Mouse (Mus musculus): ENCODE results near the gene Ceacam19. TPM values are rescaled to one million over a fixed set of nuclear protein-coding genes. Genes with fewer than 3 reads are reported as not detected.

The Ceacam19 gene
- polyA plus RNA-seq, 1 experiment = not detected

- Histone ChIP-seq H3K4me3 (ENCODE audit: insufficient read depth, poor library complexity, severe bottlenecking) (no peak overlapping the region), H3K79me2 (ENCODE audit: control insufficient read depth, insufficient read depth) (no peaks in the 10 kb centered on the region), H3ac (ENCODE audit: control insufficient read depth, insufficient read length, low read depth) (no peak overlapping the region), H3K36me3 (ENCODE audit: control insufficient read depth, insufficient read depth) (no peaks in the 10 kb centered on the region), H3K27me3 (ENCODE audit: control insufficient read depth, insufficient read depth, insufficient read length) (peaks cover 8% of the 10 kb centered on the region), H3K79me3 (ENCODE audit: low read depth) (no peaks in the 10 kb centered on the region)
- TF ChIP-seq MYOG (IDR thresholded peaks at IDR 0.05; ENCODE audit: control insufficient read depth, extremely low read depth, insufficient read length) = no peak
- no peak for TF ChIP-seq CEBPB (IDR thresholded peaks at IDR 0.05; ENCODE audit: low read depth)
- no peak for TF ChIP-seq MYOD1 (IDR thresholded peaks at IDR 0.05; ENCODE audit: control insufficient read depth, insufficient read length, low read depth)
- no peak for TF ChIP-seq FOSL1 (IDR thresholded peaks at IDR 0.05; ENCODE audit: insufficient read depth, low read length, poor library complexity, severe bottlenecking)
- TF ChIP-seq MAX (IDR thresholded peaks at IDR 0.05) = no peak
- TF ChIP-seq CTCF (IDR thresholded peaks at IDR 0.05; ENCODE audit: control insufficient read depth, insufficient read depth, insufficient read length) = no peak
- TF ChIP-seq USF1 (IDR thresholded peaks at IDR 0.05; ENCODE audit: low read depth) = no peak
These were observed 31.5 kb downstream of the Ceacam19 start for GRCm38 (mm10) chr7:19856283-19856682.

DNA sequence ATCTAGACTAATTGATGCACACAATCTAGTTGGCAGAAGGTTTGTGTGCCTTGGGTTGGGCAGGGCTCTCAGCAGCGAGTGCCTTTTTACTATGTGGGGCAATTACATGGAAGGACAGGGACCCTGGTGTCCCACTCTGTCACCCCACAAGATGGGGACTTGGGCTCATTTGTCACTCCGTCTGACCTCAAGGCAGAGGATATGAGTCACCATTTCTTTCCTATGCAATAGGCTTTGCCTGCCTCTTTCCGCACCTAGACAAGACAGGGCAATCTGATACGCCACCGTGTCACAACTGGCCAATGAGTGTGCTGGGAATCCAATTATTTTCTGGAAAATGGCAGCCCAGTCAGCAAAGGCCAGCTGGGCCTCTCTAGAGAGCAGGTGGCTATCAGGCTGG is 32.1 kb downstream of the Ceacam19 start:
- peaks cover 8% of the 10 kb centered on the region for H3K27me3 ChIP-seq (ENCODE audit: control insufficient read depth, insufficient read depth, insufficient read length)
- no peak overlapping the region for H3ac ChIP-seq (ENCODE audit: control insufficient read depth, insufficient read length, low read depth)
- no peaks in the 10 kb centered on the region for H3K79me3 ChIP-seq (ENCODE audit: low read depth)
- H3K4me3 ChIP-seq (ENCODE audit: insufficient read depth, poor library complexity, severe bottlenecking) = no peak overlapping the region
- H3K79me2 ChIP-seq (ENCODE audit: control insufficient read depth, insufficient read depth) = no peaks in the 10 kb centered on the region
- TF ChIP-seq MAX (IDR thresholded peaks at IDR 0.05) (no peak), FOSL1 (IDR thresholded peaks at IDR 0.05; ENCODE audit: insufficient read depth, low read length, poor library complexity, severe bottlenecking) (no peak), MYOG (IDR thresholded peaks at IDR 0.05; ENCODE audit: control insufficient read depth, extremely low read depth, insufficient read length) (no peak), MYOD1 (IDR thresholded peaks at IDR 0.05; ENCODE audit: control insufficient read depth, insufficient read length, low read depth) (no peak), CEBPB (IDR thresholded peaks at IDR 0.05; ENCODE audit: low read depth) (no peak), CTCF (IDR thresholded peaks at IDR 0.05; ENCODE audit: control insufficient read depth, insufficient read depth, insufficient read length) (no peak), USF1 (IDR thresholded peaks at IDR 0.05; ENCODE audit: low read depth) (no peak)
- no peaks in the 10 kb centered on the region for H3K36me3 ChIP-seq (ENCODE audit: control insufficient read depth, insufficient read depth)

- Histone ChIP-seq H3K27me3 (ENCODE audit: control insufficient read depth, insufficient read depth, insufficient read length) (peaks cover 8% of the 10 kb centered on the region), H3ac (ENCODE audit: control insufficient read depth, insufficient read length, low read depth) (no peak overlapping the region), H3K4me3 (ENCODE audit: insufficient read depth, poor library complexity, severe bottlenecking) (no peak overlapping the region), H3K79me2 (ENCODE audit: control insufficient read depth, insufficient read depth) (no peaks in the 10 kb centered on the region), H3K79me3 (ENCODE audit: low read depth) (no peaks in the 10 kb centered on the region), H3K36me3 (ENCODE audit: control insufficient read depth, insufficient read depth) (no peaks in the 10 kb centered on the region)
- TF ChIP-seq MAX (IDR thresholded peaks at IDR 0.05) = no peak
- TF ChIP-seq FOSL1 (IDR thresholded peaks at IDR 0.05; ENCODE audit: insufficient read depth, low read length, poor library complexity, severe bottlenecking) = no peak
- no peak for TF ChIP-seq MYOD1 (IDR thresholded peaks at IDR 0.05; ENCODE audit: control insufficient read depth, insufficient read length, low read depth)
- no peak for TF ChIP-seq CEBPB (IDR thresholded peaks at IDR 0.05; ENCODE audit: low read depth)
- no peak for TF ChIP-seq CTCF (IDR thresholded peaks at IDR 0.05; ENCODE audit: control insufficient read depth, insufficient read depth, insufficient read length)
- no peak for TF ChIP-seq USF1 (IDR thresholded peaks at IDR 0.05; ENCODE audit: low read depth)
- TF ChIP-seq MYOG (IDR thresholded peaks at IDR 0.05; ENCODE audit: control insufficient read depth, extremely low read depth, insufficient read length) = no peak
These were observed 34.2 kb downstream of the Ceacam19 start for GRCm38 (mm10) chr7:19853526-19853925.

DNA sequence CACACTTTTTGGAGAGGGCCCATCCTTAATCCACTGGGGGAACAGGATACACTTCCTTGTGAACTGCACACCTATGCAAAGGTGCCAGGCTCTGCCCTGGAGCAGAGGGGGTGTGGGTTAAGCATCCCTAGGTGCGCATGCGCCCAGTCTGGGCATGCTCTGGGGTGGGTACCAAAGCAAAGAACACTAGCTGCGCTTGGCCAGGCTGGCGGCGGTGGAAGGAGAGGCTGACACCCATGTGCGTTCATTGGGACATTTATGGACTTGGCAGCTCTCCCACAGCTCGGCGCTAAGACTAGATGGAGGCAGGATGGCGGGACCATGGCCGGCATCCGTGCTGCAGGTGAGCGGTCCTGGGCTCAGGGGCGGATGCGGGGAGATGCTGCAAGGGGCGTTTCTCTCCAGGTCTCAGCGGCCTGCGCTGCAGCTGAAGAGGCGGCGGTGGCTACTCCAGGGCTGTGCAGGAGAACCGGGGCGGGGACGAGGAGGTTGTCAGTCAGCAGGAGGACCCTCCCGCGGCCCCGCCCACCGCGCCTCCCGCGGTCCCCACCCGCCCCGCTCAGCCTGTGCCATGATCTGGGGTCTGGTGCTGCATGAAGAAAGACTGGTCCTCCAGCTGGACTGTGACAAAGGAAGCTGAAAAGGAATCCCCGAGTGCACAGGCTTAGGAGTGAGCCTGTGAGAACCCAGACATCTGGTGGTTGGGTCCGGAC is 35.8 kb downstream of the Ceacam19 start, which contains the start of gene Gm19345:
TSS of gene Gm19345 (plus strand) at position 146 of the 713 bp plus-strand sequence.
- TF ChIP-seq CEBPB (IDR thresholded peaks at IDR 0.05; ENCODE audit: low read depth) (no peak), MYOG (IDR thresholded peaks at IDR 0.05; ENCODE audit: control insufficient read depth, extremely low read depth, insufficient read length) (no peak), FOSL1 (IDR thresholded peaks at IDR 0.05; ENCODE audit: insufficient read depth, low read length, poor library complexity, severe bottlenecking) (no peak), USF1 (IDR thresholded peaks at IDR 0.05; ENCODE audit: low read depth) (no peak), MAX (IDR thresholded peaks at IDR 0.05) (no peak), CTCF (IDR thresholded peaks at IDR 0.05; ENCODE audit: control insufficient read depth, insufficient read depth, insufficient read length) (no peak), MYOD1 (IDR thresholded peaks at IDR 0.05; ENCODE audit: control insufficient read depth, insufficient read length, low read depth) (no peak)
- H3K79me3 ChIP-seq (ENCODE audit: low read depth) = no peaks in the 10 kb centered on the region
- H3K4me3 ChIP-seq (ENCODE audit: insufficient read depth, poor library complexity, severe bottlenecking) = no peak within 1 kb of the TSS
- H3K79me2 ChIP-seq (ENCODE audit: control insufficient read depth, insufficient read depth) = no peaks in the 10 kb centered on the region
- H3K36me3 ChIP-seq (ENCODE audit: control insufficient read depth, insufficient read depth) = no peaks in the 10 kb centered on the region
- peaks cover 8% of the 10 kb centered on the region for H3K27me3 ChIP-seq (ENCODE audit: control insufficient read depth, insufficient read depth, insufficient read length)
- H3ac ChIP-seq (ENCODE audit: control insufficient read depth, insufficient read length, low read depth) = no peak within 1 kb of the TSS

- Histone ChIP-seq H3K79me2 (ENCODE audit: control insufficient read depth, insufficient read depth) (no peaks in the 10 kb centered on the region), H3K79me3 (ENCODE audit: low read depth) (no peaks in the 10 kb centered on the region), H3ac (ENCODE audit: control insufficient read depth, insufficient read length, low read depth) (no peak overlapping the region), H3K27me3 (ENCODE audit: control insufficient read depth, insufficient read depth, insufficient read length) (no peaks in the 10 kb centered on the region), H3K4me3 (ENCODE audit: insufficient read depth, poor library complexity, severe bottlenecking) (no peak overlapping the region), H3K36me3 (ENCODE audit: control insufficient read depth, insufficient read depth) (no peaks in the 10 kb centered on the region)
- TF ChIP-seq MYOD1 (IDR thresholded peaks at IDR 0.05; ENCODE audit: control insufficient read depth, insufficient read length, low read depth) (no peak), MAX (IDR thresholded peaks at IDR 0.05) (no peak), USF1 (IDR thresholded peaks at IDR 0.05; ENCODE audit: low read depth) (no peak), CEBPB (IDR thresholded peaks at IDR 0.05; ENCODE audit: low read depth) (no peak), CTCF (IDR thresholded peaks at IDR 0.05; ENCODE audit: control insufficient read depth, insufficient read depth, insufficient read length) (no peak), FOSL1 (IDR thresholded peaks at IDR 0.05; ENCODE audit: insufficient read depth, low read length, poor library complexity, severe bottlenecking) (no peak), MYOG (IDR thresholded peaks at IDR 0.05; ENCODE audit: control insufficient read depth, extremely low read depth, insufficient read length) (no peak)
These were observed 43.1 kb downstream of the Ceacam19 start for GRCm38 (mm10) chr7:19844521-19845171.
